Mouse (Mus musculus) right cerebral cortex, adult 2 months (tissue): ENCODE data around the gene Grcc10.

Experiments
- DNase-seq, 2 experiments: peaks; one replicate each; pipeline ENCODE4 v3.0.0; 2021 to 2022; ENCODE audit warnings: low spot score in 2 of 2

The Grcc10 gene

DNA sequence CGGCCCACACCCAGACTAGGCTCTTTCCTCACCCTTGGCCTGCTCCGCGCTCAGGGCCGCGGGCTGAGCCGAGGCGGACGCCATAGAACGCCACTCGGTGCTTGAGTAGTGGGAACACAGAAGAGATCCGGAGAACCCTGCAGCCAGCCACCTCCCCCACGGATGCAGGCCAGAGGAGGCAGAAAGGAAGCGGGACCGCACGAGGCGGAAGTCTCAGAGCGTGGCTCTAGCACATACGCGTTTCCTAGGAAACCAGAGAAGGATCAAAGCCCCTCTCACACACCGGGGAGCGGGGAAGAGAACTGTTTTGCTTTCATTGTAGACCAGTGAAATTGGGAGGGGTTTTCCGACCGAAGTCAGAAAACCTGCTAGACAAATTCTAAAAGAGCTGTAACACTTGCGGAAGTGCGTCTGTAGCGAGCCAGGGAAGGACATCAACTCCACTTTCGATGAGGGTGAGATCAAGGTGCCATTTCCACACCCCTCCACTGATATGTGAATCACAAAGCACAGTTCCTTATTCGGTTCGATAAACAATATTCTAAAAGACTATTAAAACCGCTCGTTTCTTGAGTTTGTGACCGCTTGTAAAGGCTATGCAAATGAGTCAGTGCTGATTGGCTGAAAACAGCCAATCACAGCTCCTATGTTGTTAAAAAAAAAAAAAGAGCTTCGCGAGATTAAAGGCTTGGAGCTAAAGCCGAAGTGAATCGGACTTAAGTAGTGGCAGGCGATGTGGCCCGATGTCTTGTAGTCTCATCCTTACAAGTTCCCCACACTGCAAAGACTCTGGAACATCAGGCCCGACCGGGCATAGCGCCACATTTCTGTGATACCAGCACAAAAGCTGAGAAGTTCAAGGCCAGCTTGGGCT, at the start of gene Grcc10:
Gene Grcc10, minus strand, starts transcription at position 487 of the 874 bp plus-strand sequence.
- DNase-seq = peak; percentile 89 to 92

DNA sequence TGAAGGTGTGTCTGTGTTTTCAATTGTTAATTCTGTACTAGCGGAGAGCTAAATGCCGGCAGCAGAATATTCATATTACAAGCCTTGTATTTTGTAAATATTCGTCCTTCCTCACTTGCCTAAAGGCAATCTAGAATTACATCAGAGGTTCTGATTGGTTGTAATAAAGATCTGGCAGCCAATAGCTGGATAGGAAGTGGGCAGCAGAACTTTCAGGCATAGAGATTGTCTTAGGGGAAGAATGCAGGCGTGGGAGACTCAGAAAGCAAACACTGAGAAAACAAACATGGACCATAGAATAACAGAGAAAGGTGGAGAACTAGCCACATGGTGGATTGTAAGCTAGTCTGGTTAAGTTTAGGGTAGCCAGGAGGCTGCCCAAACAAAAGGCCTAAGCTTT, 48.9 kb upstream of the Grcc10 start:
- no peak for DNase-seq

- DNase-seq = no peak
These were observed 48.3 kb upstream of the Grcc10 start for GRCm38 (mm10) chr6:124789519-124789918.

DNA sequence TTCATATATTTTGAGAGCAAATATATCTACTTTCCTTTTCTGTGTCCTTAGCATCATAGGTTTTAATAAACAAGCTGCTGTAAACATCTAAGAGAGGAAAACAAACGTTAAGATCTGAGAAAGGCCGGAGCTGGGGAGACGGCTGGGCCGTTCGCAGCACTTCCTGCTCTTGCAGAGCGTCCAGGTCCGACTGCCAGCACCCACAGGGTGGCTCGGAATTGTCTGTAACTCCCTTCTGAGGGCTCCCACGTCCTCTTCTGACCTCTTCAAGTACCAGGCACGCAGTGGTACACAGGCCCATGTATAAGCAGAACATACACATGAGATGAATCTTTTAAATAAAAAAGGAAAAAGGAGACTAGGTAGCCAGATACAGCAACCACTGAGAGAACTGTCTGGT, 46.5 kb upstream of the Grcc10 start:
- no peak for DNase-seq

- no peak for DNase-seq
These were observed 45.7 kb upstream of the Grcc10 start for GRCm38 (mm10) chr6:124786756-124787420.

- DNase-seq = no peak
These were observed 41.3 kb upstream of the Grcc10 start for GRCm38 (mm10) chr6:124782436-124782835.

DNA sequence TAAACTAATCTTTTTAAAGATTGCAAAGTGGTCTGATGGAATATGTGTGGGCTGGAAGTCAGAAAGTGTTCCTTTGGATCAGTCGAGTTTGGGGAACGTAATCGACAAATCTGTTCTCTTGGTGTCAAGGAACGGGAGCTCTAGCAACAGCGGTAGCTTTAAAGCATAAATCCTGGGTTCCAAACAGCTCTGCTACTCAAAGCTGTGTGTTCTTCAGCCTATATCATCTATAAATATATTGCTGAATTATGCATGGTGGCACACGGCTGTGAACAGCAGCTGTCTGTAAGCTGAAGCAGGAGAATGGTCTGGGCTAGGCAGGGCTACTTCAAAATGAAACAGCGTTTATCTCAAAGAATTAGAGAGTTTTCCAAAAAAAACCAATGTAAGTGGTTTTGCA, 39.7 kb upstream of the Grcc10 start:
- no peak for DNase-seq

DNA sequence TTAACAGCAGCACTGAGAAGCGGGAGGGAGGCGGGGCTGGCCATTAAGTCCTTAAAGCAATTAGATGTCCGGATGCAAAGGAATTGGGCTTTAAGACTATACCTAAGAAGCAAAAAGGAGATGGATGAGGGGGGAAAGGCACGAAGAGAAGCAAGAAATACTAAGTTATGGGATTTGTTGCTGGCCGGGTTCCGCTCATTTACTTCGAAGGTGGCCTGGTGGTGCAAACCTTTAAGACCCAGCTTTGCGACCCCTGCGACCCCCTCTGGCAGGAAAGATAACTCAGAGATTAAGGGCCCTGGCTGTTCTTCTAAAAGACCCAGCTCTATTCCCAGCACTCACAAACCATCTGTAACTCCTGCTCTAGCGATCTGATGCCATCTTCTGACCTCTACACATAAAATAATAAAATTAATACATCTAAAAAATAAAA, 38.8 kb upstream of the Grcc10 start:
- DNase-seq = no peak

DNA sequence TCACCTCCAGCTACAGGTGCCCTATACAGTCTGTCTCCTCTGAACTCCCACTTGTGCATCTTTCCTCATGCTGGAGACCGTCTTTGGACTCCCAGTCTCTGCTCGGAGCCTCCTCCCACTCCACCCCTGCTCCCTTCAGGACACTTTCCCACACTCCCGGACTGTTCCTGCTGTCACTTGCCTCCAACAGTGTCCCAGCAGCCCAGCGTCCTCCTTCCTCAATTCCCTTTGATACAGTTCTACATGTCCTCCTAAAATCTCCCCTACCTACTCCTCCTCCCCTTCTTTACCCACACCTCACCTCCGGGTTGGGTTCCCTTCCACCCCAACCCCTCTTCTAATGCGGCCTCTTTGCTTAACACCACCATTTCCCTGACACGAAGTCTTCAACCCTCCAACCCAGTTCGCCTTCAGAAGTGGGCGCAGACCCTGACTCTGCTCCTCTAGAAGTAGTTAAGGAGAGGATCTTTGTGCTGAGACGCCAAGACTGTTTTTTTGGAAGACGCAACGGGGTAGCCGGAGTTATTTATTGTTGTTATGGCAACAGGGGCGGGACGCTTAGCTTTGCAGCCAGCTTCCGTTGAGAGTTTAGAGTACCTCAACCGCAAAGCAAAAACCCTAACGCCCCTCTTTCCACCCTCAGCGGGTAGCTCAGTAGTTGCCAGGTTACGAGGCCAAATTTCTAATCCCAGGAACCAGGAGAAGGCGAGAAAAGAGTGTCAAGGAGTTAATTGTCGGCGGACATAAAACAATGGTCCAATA, 38.2 kb upstream of the Grcc10 start, which contains the start of gene Lrrc23:
Gene Lrrc23, minus strand, starts transcription at position 506 of the 762 bp plus-strand sequence.
- DNase-seq = peak in 1 of 2 experiments; percentile 41

DNA sequence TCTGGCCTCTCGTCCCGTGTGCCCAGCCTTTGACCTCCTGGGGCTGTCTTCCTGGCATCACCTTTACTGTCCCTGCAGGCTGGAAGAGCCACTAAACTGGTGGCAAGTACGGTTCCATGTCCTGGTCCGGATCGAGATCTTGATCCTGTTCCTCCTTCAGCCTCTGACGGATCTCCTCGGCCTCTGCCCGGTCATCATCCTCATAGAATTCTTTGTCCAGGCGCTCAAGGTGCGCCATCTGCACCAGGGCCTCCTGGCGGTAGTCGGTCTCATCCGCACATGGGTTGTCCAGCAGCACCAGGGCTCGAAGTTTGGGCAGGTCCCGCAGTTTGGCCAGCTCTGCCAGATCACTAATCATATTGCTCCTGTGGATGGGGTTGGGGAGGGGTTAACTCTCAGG, 29.3 kb upstream of the Grcc10 start:
- no peak for DNase-seq

DNA sequence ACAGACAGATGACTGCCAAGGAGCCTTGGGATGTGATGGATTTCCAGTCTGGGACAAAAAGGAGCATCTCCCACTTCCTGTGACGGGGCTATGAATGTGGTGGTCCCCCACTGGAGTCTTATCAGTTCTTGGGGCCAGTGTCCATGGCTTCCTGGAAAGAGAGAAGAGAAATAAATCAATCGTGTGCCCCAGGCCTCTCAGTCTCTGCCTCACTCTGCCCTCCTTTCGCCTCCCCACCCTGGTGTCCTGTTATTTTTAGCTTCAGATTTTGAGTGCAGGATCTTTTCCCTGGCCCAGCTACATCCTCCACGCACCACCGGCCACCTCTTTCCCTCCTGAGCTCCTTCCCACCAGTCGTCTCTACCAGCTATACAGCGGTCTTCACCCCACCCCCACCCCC, 28.8 kb upstream of the Grcc10 start:
- DNase-seq = no peak

DNA sequence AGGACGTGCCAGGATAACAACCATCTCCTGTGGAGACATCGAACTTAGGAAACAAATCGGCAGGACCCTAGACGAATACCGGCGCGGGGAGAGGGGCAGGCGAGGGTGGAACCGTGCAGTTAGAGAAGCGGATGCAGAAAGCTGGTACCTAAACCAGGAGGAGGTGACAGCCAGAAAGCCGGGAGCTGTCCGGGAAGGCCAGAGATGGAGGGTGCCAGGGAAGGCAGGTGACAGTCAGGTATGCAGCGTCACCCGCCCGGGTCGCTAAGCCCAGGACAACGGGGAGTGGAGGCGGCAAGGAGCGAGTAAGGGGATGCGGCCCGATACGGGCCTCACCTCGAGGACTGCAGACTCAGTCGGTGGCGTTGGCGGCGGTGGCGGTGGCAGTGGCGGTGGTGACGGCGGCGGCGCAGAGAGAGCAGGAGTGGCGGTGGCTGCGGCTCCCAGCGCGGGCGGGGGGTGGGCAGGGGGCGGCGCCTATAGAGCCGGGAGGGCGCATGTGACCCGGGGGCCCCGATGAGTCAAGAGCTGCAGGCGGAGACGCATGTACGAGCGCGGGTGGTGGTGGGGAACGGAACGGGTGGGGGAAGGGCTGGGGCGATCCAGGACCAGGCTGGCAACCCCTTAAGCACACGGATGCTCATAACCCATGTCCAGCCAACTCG, 28.1 kb upstream of the Grcc10 start, which contains the start of gene Eno2:
Gene Eno2, minus strand, starts transcription at position 573 of the 665 bp plus-strand sequence.
- peak; percentile 74 to 75 for DNase-seq

DNA sequence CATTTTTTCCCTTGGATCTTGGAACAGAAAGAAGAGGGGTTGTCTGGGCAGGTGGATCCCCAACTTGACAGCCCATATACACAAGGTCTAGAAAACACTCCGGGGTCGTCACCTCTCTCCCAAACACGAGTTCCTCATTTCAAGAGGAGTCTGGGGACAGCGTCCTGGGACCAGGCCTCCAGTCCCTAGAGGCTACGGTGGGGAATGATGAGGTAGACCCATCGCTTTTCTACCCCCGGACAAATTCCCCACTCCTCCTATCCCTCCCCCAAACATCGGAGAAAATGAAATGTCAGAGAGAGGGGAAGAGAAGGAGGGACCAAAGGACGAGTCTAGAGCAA, 27.5 kb upstream of the Grcc10 start:
- no peak for DNase-seq

- DNase-seq = no peak
These were observed 26.9 kb upstream of the Grcc10 start for GRCm38 (mm10) chr6:124767920-124768703.

- DNase-seq = no peak
These were observed 26.4 kb upstream of the Grcc10 start for GRCm38 (mm10) chr6:124767536-124767919.

GRCm38 (mm10) chr6:124765951-124766350, 24.8 kb upstream of the Grcc10 start:
- DNase-seq = no peak

- peak; percentile 85 to 87 for DNase-seq
These were observed 18.1 kb upstream of the Grcc10 start for GRCm38 (mm10) chr6:124759259-124759658.

DNA sequence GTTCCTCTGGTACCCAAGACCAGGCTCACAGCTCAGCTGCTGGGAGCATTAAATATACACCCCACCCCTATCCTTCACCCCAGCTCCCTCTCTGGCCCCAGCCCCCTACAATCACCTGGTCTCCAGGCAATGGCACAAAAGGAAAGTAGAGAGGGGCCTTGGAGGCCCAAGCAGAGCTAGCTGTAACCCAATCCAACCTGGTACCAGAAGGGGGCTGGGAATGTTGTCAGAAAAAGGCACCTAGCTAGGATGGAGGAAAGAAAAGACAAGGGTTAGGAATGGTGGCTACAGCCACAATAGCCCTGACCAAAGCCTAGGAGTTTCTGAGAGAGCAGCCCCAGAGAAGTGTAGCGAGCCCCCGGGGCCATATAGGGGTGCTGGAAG, 17.7 kb upstream of the Grcc10 start:
- no peak for DNase-seq

DNA sequence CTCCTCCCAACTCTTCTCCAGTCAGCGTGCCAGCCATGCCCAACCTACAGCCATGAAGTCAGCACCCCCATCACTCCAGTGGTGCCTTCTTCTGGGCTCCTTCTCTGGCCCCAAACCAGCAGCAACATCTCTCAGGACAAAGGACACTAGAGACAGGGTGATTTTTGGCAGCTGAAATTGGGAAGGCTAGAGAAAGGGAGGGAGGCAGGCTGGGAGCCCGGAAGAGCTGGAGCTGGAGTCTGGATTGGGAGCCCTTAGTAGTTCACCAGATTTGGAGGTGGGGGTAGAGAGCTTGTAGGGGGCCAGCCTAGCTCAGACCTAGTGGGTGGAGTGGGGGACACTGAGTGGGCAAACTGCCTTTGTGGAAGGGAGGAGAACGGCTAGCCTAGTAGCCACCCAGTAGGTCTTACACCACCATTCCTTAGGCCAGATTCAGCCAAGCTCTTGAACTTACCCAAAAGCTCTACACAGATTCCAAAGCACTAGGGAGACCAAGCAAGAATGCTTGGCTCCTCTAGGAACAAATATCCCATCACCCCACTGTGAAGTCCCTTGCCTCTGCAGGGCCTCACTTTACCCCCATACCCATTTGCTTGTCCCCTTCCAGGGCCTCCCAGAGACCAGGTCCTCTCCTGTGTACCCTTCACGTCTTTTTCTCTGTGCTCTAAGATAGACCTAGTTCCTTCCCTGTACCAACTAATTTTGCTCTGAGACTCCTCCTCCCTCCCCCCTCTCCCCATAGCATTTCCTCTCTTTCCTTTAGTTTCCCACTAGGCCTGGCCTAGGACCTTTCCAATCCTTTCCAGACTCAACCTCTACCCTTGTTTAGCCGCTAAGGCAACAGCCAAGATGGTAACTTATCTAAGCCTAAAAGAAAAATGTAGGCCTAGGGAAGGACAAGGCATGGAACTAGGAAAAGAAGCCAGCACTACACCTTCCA, 17.0 kb upstream of the Grcc10 start:
- peak; percentile 71 to 77 for DNase-seq
